Mouse (Mus musculus): Measurements from ENCODE around the gene Kcnab3.

Gene Kcnab3

DNA sequence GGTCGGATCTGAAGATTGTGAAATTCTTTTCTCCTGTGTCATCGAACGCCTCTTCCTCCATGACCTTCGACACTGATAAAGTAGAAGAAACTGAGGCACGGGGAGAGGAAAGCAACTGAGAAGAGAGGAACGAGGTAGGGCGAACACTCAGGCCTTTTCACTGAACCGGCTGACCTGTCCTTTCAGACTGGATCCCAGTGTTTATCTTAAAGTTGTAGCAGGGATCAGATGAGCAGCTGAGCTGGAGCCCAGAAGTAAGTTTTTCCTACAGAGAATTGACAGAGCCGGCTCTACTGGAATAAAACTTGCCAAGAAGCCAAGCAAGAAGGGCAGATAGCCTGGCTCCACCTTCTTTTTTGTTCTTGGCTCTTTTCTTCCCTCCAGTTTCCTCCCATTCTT is 44.8 kb downstream of the Kcnab3 start:
- no peak for DNase-seq (ENCODE audit: low spot score)

GRCm38 (mm10) chr11:69371601-69372000 is 45.5 kb downstream of the Kcnab3 start:
- DNase-seq (ENCODE audit: low spot score) = no peak

GRCm38 (mm10) chr11:69372056-69372779 is 46.2 kb downstream of the Kcnab3 start:
- DNase-seq (ENCODE audit: low spot score) = no peak

DNA sequence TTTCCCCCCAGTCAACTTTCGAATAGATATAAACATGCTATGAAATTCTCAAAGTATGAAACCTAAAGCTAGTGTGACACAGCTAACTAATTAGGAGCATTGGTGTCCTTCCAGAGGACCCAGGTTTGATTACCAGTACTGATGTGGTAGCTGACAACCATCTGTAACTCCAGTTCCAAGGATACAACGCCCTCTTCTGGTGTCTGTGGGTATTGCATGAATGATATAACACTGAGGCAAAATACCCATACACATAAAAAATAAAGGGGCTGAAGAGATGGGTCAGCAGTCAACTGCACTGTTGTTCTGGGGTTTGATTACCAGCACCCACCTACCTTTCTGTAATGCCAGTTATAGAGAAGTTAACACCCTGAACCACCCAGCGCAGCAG is 46.7 kb downstream of the Kcnab3 start:
- no peak for DNase-seq (ENCODE audit: low spot score)

GRCm38 (mm10) chr11:69373223-69373965 is 47.3 kb downstream of the Kcnab3 start:
- no peak for DNase-seq (ENCODE audit: low spot score)

- no peak for DNase-seq (ENCODE audit: low spot score)
These were observed 49.6 kb downstream of the Kcnab3 start for GRCm38 (mm10) chr11:69375646-69376045.

DNA sequence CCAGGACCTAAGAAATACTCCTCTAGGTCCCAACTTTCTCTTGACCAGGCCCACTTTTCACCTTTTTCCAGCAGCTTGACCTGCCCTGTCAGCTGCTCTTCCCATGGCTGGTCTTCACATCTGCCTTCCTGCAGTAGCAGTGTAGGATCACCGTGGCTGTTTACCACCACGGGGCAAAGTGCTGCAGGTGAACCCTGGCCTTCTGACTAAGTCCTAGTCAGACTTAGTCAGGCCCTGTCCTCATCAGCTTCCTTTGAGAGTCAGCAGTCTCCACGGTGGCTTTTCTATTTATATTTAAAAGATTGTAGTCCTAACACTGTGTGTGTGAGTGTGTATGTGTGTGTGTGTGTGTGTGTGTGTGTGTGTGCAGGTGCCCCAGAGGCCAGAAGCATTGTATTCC is 51.7 kb downstream of the Kcnab3 start:
- DNase-seq (ENCODE audit: low spot score) = no peak

- DNase-seq (ENCODE audit: low spot score) = no peak
These were observed 53.5 kb downstream of the Kcnab3 start for GRCm38 (mm10) chr11:69379600-69379999.

DNA sequence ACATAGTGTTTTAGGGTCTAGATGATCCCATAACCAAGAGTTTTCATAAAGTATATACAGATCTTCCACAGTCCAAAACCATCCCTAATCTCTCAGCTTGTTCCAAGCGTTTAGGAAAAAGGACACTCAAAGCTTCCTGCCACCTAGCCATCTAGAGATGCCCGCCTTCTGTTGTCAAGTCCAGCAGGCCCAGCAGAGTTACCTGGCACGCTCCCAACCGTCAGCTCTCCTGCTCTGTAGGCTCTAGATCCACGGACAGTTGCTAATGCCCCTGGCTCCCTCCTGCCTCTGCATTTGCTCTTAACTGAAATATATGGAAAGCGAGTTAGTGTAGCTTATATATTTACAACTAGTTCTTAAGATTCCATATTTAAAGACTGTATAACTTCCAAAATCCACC is 55.3 kb downstream of the Kcnab3 start:
- DNase-seq (ENCODE audit: low spot score) = no peak
